Mouse (Mus musculus): ENCODE data around the gene Epo.

Gene Epo

GRCm38 (mm10) chr5:137537461-137537860 is 4.4 kb upstream of the Epo start:
- peak; percentile 65 for DNase-seq

DNA sequence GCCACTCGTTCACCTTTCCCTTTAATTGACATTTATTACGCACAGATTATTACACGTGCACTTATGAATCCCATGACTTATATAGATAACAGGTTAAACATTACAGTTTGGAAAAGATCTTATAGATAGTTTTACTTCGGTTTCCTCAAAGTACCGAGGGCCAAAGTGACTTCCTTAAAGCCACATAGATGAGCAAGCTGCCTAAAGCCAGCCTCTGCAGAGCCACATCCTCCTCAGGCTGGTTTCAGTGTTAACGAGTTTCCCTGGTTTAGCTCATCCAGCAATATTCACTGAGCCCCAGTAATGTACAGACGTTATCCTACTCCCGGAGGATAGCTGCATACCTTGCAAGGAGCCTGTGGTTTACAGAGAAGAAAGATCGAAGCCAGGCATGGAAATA is 2.3 kb upstream of the Epo start:
- peak; percentile 57 for DNase-seq

- no peak for DNase-seq
Measured at GRCm38 (mm10) chr5:137534762-137535161, 1.7 kb upstream of the Epo start.

DNA sequence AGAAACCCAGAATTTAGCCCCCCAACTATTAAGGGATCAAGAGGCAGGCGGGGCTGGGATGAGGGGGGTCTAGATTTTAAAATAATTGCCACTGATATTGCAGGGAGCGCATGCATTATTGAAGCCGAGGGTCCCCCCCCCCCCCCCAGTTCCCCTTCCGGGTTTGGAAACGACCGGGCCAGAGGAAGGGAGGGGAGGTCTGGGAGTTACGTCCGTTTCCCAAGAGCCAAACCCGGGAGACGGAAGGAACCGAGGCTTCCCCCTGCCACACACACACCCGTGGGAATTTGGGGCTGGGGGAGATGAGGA is 280 bp downstream of the Epo start:
- no peak for DNase-seq

GRCm38 (mm10) chr5:137532131-137532807 is 773 bp downstream of the Epo start:
- DNase-seq = peak; percentile 97

DNA sequence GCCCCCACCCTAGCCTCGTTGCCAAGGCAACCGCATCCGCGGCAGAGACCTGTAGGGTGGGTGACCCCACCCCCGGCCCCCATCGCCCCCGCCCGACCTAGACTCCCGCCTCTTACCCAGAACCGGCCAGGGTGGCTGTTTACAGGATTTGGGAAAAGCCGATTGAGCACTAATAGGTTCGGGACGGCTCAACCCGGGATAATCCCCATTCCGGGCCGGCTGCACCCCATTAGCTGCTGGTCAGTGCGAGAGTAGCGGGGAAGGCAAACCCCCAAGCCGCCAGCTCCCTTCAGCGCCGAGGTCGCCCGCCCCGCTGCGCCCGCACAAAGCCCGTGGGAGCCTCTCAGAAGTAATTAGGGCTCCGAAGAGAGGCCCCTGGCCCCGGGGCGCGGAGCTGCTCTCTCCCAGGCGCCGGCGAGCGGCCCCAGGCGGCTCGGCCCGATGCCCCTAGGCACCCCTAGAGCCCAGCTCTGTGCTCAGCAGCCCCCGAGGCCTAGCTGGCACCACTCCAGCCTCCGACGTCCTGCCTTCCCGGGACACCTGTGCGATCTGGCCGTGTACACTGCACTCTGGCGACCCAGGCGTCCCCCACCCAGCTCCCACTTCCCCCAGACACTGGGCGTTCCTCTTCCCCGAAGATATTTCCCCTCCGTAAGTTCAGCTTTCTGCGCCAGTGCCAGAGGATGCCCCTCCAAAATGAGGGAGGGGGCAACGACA is 1.5 kb downstream of the Epo start:
- DNase-seq = peak; percentile 98

- peak; percentile 99 for DNase-seq
Measured at GRCm38 (mm10) chr5:137530588-137531413, 2.2 kb downstream of the Epo start.

GRCm38 (mm10) chr5:137530075-137530474 is 3.0 kb downstream of the Epo start:
- peak; percentile 95 for DNase-seq

- DNase-seq = peak; percentile 95
Measured at GRCm38 (mm10) chr5:137529221-137529995, 3.6 kb downstream of the Epo start.

GRCm38 (mm10) chr5:137528247-137528968 is 4.6 kb downstream of the Epo start:
- DNase-seq = peak; percentile 94

DNA sequence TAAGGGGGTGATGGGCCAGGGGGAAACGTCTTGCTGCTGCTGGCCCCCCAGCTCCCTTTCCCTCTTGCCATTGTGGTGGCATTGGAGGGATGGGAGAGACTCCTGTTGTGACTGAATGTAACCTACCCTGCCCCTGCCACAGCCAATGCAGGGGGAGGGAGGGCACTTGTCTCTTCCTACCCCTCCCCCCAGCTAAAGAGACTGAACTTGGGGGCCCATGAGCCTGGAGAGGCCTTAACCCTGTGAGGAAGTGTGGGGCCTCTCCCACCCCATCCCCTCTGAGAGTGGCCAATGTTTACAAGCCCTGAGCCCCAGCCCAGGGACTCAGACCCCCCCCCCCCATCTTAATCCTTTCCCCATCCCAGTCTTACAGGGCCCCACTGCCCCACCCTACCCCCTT is 5.6 kb downstream of the Epo start:
- peak; percentile 94 for DNase-seq

DNA sequence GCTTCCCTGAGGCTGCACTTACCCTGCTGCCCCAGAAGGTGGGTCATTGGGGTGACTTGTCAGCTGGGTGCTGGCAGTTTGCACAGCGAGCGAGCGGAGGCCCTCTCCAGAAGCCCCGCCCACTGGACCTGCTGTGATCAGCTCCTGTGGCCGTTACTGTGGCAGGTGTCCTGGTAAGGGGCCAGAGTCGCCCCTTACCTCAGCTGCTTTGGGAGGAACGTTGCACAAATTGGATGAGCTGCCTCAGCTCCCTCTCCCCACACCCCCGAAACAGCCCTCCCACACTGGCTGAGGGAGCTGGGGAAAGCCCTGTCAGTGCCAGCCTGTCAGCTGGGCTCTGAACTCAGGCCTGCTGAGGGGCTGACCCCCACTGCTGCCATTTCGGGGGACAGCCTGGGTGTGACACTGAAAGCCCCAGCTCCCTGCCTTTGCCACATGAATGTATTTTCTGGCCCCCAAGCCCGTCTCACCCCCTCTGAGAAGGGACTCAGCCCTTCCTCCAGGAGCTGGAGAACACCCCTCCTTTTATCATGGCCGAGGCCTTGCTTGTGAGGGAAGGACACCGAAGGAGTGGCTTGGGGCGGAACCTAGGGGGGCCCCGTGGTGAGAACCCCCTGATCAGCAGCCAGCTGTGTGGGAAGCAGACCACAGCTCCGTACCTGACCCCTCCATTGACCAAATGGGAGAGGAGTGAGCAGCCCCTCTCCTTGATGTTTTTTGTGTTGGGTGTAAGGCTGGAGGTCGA is 6.7 kb downstream of the Epo start:
- DNase-seq = peak; percentile 97

DNA sequence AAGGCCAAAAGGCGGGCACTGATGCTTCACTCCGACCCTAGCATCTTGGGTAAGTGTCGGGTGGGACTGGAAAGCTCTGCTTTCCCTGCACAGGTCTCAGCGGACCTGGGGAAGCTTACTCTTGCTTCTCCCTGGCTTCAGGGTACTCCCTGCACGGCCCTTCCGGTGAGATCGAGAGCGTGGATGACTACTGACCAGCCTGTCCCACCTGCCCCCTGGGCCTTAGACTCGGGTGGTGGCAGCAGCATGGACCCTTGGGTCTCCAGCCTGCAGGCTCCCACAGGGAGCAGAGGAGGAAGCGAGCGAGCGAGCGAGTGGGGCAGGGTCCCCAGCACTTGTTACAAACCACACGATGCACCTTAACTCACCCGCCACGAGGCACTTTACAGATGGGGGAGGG is 7.5 kb downstream of the Epo start:
- DNase-seq = peak; percentile 91

GRCm38 (mm10) chr5:137524671-137525070 is 8.4 kb downstream of the Epo start:
- peak; percentile 90 for DNase-seq

GRCm38 (mm10) chr5:137524251-137524515 is 8.9 kb downstream of the Epo start:
- DNase-seq = peak; percentile 90

DNA sequence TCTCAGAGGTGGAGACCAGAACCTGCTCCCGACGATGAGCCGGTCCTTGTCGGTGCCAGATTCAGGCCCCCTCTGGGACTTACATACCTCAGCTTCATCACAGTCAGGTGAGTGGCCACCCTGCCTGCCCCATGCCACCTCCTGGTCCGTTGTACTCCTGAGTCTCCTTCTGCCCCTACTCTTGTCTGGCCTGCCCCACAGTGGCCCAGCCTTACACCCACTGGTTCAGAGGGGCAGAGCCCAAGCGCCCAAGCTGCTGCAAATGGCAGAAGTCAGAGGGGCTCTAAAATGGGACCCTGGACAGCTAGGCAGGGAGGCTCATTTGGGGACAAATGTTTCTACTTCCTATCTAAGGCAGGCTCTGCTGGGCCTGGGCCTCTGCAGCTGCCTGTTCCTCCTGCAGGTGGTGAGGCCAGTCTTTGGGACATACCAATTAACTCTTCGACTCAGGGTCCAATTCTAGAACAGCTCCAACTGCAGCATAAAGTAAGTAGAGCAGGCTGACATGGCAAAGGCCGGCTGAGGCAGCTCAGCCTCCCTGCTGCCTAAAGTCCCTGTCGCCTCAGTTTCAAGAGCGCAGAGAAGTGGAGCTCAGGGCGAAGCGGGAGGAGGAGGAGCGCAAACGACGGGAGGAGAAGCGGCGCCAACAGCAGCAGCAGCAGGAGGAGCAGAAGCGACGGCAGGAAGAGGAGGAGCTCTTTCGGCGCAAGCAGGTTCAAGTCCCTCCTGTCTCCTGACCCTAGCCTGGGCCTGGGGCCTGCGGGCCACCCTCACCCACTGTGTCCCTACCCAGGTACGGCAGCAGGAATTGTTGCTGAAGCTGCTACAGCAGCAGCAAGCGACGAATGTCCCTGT is 9.4 kb downstream of the Epo start:
- peak; percentile 92 for DNase-seq

DNA sequence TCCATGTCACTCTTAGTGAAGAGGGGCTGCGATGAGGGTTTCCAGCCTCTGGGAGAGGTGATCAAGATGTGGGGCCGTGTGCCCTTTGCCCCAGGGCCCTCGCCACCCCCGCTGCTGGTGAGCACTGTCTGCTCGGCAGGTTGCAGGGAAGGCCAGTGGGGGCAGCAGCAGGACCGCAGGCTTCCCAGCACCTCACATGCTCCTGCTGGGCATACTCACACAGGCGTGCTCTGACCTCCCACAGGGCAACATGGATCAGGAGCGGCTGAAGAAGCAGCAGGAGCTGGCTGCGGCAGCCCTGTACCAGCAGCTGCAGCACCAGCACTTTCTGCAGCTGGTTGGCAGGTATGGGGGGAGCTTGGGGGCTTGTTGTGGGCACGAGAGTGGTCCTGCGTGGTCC is 10.3 kb downstream of the Epo start:
- peak; percentile 89 for DNase-seq

DNA sequence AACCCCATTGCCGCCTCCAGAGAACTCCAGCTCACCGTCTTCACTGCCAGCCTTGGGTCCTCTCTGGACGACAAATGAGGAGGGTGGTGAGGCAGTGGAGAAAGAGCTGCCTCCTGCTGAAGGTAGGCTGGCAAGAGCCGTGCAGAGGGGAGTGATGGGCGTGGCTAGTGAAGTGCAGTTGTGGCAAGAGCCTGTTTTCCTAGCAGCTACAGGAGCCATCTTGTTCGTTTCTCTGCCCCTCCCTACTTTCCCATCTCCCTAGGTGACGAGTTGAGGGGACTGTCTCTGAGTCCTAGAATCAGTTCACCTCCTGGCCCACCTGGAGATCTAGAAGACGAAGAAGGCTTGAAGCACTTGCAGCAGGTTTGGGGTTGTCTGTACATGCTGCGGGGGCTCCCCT is 11.2 kb downstream of the Epo start:
- DNase-seq = peak; percentile 81

DNA sequence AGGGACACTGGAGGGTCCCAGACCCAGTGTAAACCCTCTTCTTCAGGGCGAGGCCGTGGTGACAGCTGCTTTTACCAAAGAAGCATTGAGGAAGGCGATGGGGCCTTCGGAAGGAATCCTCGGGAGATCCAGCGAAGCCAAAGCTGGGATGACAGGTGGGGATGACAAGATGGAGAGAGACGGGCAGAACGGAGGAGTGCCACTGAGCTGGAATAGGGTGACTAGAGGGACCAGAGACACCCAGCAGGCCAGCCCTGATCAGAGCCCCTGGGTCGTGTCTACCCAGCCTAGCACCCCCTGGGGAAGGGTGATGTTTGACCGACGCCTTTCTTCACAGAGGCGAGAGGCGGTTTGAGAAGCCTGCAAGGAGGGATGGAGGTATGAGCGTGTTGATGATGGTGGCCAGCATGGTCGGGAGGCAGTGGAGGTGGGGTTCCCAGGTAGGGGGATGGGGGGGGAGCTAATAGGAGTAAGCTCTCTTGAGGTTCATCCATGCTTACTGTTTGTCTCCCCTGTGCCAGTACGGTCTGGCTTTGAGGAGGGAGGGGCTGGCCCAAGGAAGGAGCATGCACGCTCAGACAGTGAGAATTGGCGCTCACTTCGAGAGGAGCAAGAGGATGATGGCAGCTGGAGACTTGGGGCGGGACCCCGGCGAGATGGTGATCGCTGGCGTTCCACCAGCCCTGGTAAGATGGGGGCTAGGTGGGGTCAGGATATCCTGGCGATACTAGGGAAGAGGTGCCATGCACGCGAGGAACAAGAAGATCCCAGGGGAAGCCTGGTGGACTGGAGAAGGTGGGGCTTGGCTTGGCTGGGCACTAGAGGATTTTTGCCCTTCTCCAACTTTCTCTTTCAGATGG is 13.1 kb downstream of the Epo start:
- DNase-seq = peak; percentile 92

DNA sequence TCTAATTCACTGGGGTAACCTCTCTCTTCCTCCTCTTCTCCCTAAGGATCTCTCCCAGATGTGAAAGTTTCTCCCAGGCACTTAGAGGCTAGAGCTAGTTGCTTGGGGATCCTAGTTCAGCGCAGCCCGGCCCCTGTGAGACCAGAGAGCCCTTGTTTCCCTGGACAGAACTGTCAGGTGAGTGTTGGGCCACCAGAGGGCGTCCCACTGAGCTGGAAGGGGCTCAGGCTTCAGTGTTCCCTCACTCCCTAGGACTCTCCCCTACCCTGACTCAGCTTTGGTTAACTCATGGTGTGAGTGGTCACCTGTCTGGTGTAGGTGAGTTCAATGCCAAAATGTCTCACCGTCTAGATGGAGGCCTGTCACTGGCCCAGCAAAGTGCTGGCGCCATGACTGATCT is 14.6 kb downstream of the Epo start, which contains the start of gene Gigyf1:
Gigyf1 (plus strand) TSS at position 113 of the 400 bp plus-strand sequence.
- DNase-seq = peak; percentile 93
